ENCODE assay signal across 7 mouse cellular contexts in genomic region chr6:53286389-53287037, GRCm38 (mm10). TPM values are rescaled to one million over a fixed set of nuclear protein-coding genes. Genes with fewer than 3 reads are reported as not detected.
DNase-seq lines count a peak whose midpoint lies in the region; ATAC-seq and TF ChIP-seq lines count a peak whose summit lies in the region.

No protein-coding gene starts in this region.

- no peaks in the 10 kb centered on the region for H3K36me3 ChIP-seq in forebrain, postnatal 0 days (ENCODE audit: insufficient read depth)
- H3K36me3 ChIP-seq in hindbrain, embryonic 11.5 days (ENCODE audit: control insufficient read depth, insufficient read depth, low read length) = no peaks in the 10 kb centered on the region
- no peaks in the 10 kb centered on the region for H3K36me3 ChIP-seq in liver, embryonic 11.5 days (ENCODE audit: control insufficient read depth, insufficient read depth, low read length)

- no peaks in the 10 kb centered on the region for H3K9me3 ChIP-seq in forebrain, postnatal 0 days (ENCODE audit: low read length)
- no peaks in the 10 kb centered on the region for H3K9me3 ChIP-seq in hindbrain, embryonic 11.5 days (ENCODE audit: control insufficient read depth, low read length)
- H3K9me3 ChIP-seq in liver, embryonic 11.5 days (ENCODE audit: control insufficient read depth, low read length) = no peaks in the 10 kb centered on the region

- H3K4me1 ChIP-seq in forebrain, postnatal 0 days (ENCODE audit: insufficient read depth) = no peaks in the 10 kb centered on the region
- no peaks in the 10 kb centered on the region for H3K4me1 ChIP-seq in hindbrain, embryonic 11.5 days (replicated peaks; ENCODE audit: control insufficient read depth, insufficient read depth, low read length)
- 0 out of 2 replicates have a peak, but pooled peaks cover 6% of the 10 kb centered on the region for H3K4me1 ChIP-seq in liver, embryonic 11.5 days (replicated peaks; ENCODE audit: control insufficient read depth, insufficient read depth, low read length)

- WGBS in forebrain, postnatal 0 days = 9% methylated on average over 20 of the region's 20 CpGs
- 2% methylated on average over 20 of the region's 20 CpGs for WGBS in hindbrain, embryonic 11.5 days
- WGBS in liver, embryonic 11.5 days = 2% methylated on average over 20 of the region's 20 CpGs

- peaks cover 32% of the 10 kb centered on the region for H3K27me3 ChIP-seq in forebrain, postnatal 0 days (ENCODE audit: insufficient read depth, low read length)
- peaks cover 47% of the 10 kb centered on the region for H3K27me3 ChIP-seq in hindbrain, embryonic 11.5 days (ENCODE audit: control insufficient read depth, insufficient read depth, low read length)
- peaks cover 74% of the 10 kb centered on the region for H3K27me3 ChIP-seq in liver, embryonic 11.5 days (replicated peaks; ENCODE audit: control insufficient read depth, insufficient read depth, low read length)

- H3K9ac ChIP-seq in forebrain, postnatal 0 days = peak overlapping the region; percentile 40; the same call in 1 of the 2 replicates
- peak overlapping the region; percentile 28; the same call in 1 of the 2 replicates for H3K9ac ChIP-seq in hindbrain, embryonic 11.5 days (ENCODE audit: low read depth, low read length)
- no peak overlapping the region for H3K9ac ChIP-seq in liver, embryonic 11.5 days (ENCODE audit: low read depth, low read length)

- DNase-seq in T-cell, adult 2 months (ENCODE audit: low spot score) = peak; percentile 4
- peak; percentile 81 to 83 for DNase-seq in cerebellum, adult 18-20 months
- DNase-seq in forebrain, postnatal 0 days = no peak
- peak; percentile 60 for DNase-seq in hindbrain, embryonic 11.5 days (ENCODE audit: low spot score)
- no peak for DNase-seq in liver, embryonic 11.5 days (ENCODE audit: low spot score)
- peak; percentile 3 for DNase-seq in naive thymus-derived CD4-positive, alpha-beta T cell, adult 2 months (ENCODE audit: low read depth)
- DNase-seq in left cerebral cortex, adult 11 months (ENCODE audit: low spot score) = no peak

- ATAC-seq in forebrain, postnatal 0 days = no peak
- ATAC-seq in hindbrain, embryonic 11.5 days (ENCODE audit: low FRiP score) = peak; percentile 52
- ATAC-seq in liver, embryonic 11.5 days (replicated peaks; ENCODE audit: low FRiP score) = no peak

- no peak overlapping the region for H3K27ac ChIP-seq in forebrain, postnatal 0 days (ENCODE audit: low read depth, low read length)
- no peak overlapping the region for H3K27ac ChIP-seq in hindbrain, embryonic 11.5 days (ENCODE audit: low read depth, low read length)
- H3K27ac ChIP-seq in liver, embryonic 11.5 days (ENCODE audit: low read depth, low read length) = no peak overlapping the region

- peak overlapping the region; percentile 98 for H3K4me2 ChIP-seq in forebrain, postnatal 0 days (ENCODE audit: low read depth)
- H3K4me2 ChIP-seq in hindbrain, embryonic 11.5 days (replicated peaks; ENCODE audit: low read depth, low read length) = peak overlapping the region; percentile 98
- peak overlapping the region; percentile 95 for H3K4me2 ChIP-seq in liver, embryonic 11.5 days

- no peak for TF ChIP-seq CTCF in forebrain, postnatal 0 days (IDR thresholded peaks at IDR 0.05; ENCODE audit: low read depth)

- H3K4me3 ChIP-seq in forebrain, postnatal 0 days (ENCODE audit: low read depth, low read length) = peak overlapping the region; percentile 47
- H3K4me3 ChIP-seq in hindbrain, embryonic 11.5 days (ENCODE audit: low read depth, low read length) = peak overlapping the region; percentile 54
- H3K4me3 ChIP-seq in liver, embryonic 11.5 days (ENCODE audit: low read depth, low read length) = peak overlapping the region; percentile 44

RNA-seq across cellular contexts. Expression of gene Creb5, which starts 0.6 kb away (rescaled TPM):
- total RNA-seq in forebrain, postnatal 0 days (2014; rRNA removed) = 2.3 and 2.4 TPM in 2 replicates
- polyA plus RNA-seq in forebrain, postnatal 0 days (2015; fragmentation: Nextera tagmentation; extraction: Ambion mirVana) = 1.2 and 3.2 TPM in 2 replicates
- 4.5 and 5.5 TPM in 2 replicates for polyA plus RNA-seq in hindbrain, embryonic 11.5 days (2014; fragmentation: Nextera tagmentation; extraction: Ambion mirVana)
- polyA plus RNA-seq in liver, embryonic 11.5 days (2014; fragmentation: Nextera tagmentation; extraction: Ambion mirVana) = 1.9 and 2.3 TPM in 2 replicates

Comparison
In these comparisons a context has a peak if more than half of its experiments do, and no peak if none do; other contexts are left out.
1. DNase-seq: peak in T-cell, adult 2 months (single experiment), cerebellum, adult 18-20 months (2 of 2), hindbrain, embryonic 11.5 days (single experiment) and naive thymus-derived CD4-positive, alpha-beta T cell, adult 2 months (single experiment); none in forebrain, postnatal 0 days (single experiment), liver, embryonic 11.5 days (single experiment) and left cerebral cortex, adult 11 months (single experiment).
2. Peak in every context shown above with its lines, with median percentiles within 50 percentile points of each other: H3K4me2 ChIP-seq and H3K4me3 ChIP-seq.